Mouse (Mus musculus) heart, adult 2 months (tissue): ENCODE data around the gene Wdr89.

Source experiments
- CTCF ChIP-seq: fragments of 200-600 bp; IDR thresholded peaks from 2 replicates; pipeline ENCODE4 v1.8.1; 2022; ENCODE audit warnings: antibody characterized with exemption, mild to moderate bottlenecking, moderate library complexity
- POLR2A ChIP-seq: fragments of 200-500 bp; IDR thresholded peaks from 2 replicates; pipeline ENCODE4 v1.6.1; 2011; ENCODE audit warnings: mild to moderate bottlenecking, low read depth, low read length, control low read depth; ENCODE audit not compliant: insufficient read depth

DNA sequence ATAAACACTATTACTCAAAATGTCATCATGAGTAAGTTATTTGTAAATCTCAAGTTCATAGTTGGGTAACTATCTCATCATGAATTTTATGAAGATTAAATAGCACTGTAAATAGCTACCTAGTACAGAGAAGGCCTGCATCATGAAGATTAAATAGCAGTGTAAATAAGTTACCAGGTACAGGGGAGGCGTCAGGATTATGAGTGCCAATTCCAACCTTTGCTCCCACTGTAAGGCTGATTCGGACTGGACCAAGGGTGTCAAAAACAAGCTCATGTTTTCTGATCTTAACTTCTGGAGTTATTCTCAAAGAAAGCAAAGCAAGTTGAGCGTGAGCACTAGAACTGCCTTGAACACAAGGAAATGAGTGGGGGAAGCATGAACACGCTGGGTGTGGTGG, 14.3 kb upstream of the Wdr89 start:
- TF ChIP-seq POLR2A: no peak
- no peak for TF ChIP-seq CTCF
